Mouse (Mus musculus): ENCODE results near the gene Sel1l.
A peak's percentile ranks its signal among the peaks of the same experiment; 100 is the strongest.

Sel1l gene

GRCm38 (mm10) chr12:91778211-91779003 lies 70.5 kb downstream of the Sel1l start:
- DNase-seq (ENCODE audit: low spot score): peak; percentile 43

GRCm38 (mm10) chr12:91776342-91776741 lies 72.6 kb downstream of the Sel1l start:
- DNase-seq (ENCODE audit: low spot score): no peak

GRCm38 (mm10) chr12:91774811-91775284 lies 74.1 kb downstream of the Sel1l start:
- peak; percentile 23 for DNase-seq (ENCODE audit: low spot score)

GRCm38 (mm10) chr12:91768871-91769270 lies 80.1 kb downstream of the Sel1l start:
- DNase-seq (ENCODE audit: low spot score): no peak

- DNase-seq (ENCODE audit: low spot score): no peak
Observed at GRCm38 (mm10) chr12:91768176-91768575, 80.8 kb downstream of the Sel1l start.

- no peak for DNase-seq (ENCODE audit: low spot score)
Observed at GRCm38 (mm10) chr12:91766338-91767107, 82.4 kb downstream of the Sel1l start.

- DNase-seq (ENCODE audit: low spot score): no peak
Observed at GRCm38 (mm10) chr12:91765504-91765903, 83.5 kb downstream of the Sel1l start.

GRCm38 (mm10) chr12:91765054-91765453 lies 83.9 kb downstream of the Sel1l start:
- DNase-seq (ENCODE audit: low spot score): no peak

- no peak for DNase-seq (ENCODE audit: low spot score)
Observed at GRCm38 (mm10) chr12:91764471-91764870, 84.5 kb downstream of the Sel1l start.

- no peak for DNase-seq (ENCODE audit: low spot score)
Observed at GRCm38 (mm10) chr12:91759836-91760235, 89.1 kb downstream of the Sel1l start.

GRCm38 (mm10) chr12:91757854-91758562 lies 90.9 kb downstream of the Sel1l start:
- DNase-seq (ENCODE audit: low spot score): no peak

GRCm38 (mm10) chr12:91756562-91757166 lies 92.3 kb downstream of the Sel1l start:
- no peak for DNase-seq (ENCODE audit: low spot score)

Data from urinary bladder, postnatal 25 days (tissue).